Mouse (Mus musculus) bone marrow, adult 2 months (tissue): Measurements from ENCODE around the gene Bod1l. TPM values are rescaled to one million over a fixed set of nuclear protein-coding genes. Genes with fewer than 3 reads are reported as not detected.

Source experiments
- H3K27ac ChIP-seq: fragments of 200-500 bp; 2 replicates; pipeline ENCODE4 v1.5.1; 2012; ENCODE audit warnings: low read depth, mild to moderate bottlenecking, control low read depth, inconsistent platforms, low read length; ENCODE audit not compliant: control insufficient read depth, poor library complexity, insufficient read depth
- H3K4me1 ChIP-seq: fragments of 200-500 bp; 2 replicates; pipeline ENCODE4 v1.6.1; 2011; ENCODE audit warnings: low read length; ENCODE audit not compliant: control insufficient read depth, insufficient read depth
- H3K4me3 ChIP-seq: fragments of 200-500 bp; replicated peaks from 2 replicates; pipeline ENCODE3; 2011; ENCODE audit warnings: mild to moderate bottlenecking, low read depth, low read length, control low read depth; ENCODE audit not compliant: control insufficient read depth
- CTCF ChIP-seq: fragments of 200-500 bp; IDR thresholded peaks from 2 replicates; pipeline ENCODE4 v1.5.1; 2011; ENCODE audit warnings: low read length, control low read depth; ENCODE audit not compliant: control insufficient read depth, insufficient read depth
- POLR2A ChIP-seq: fragments of 200-500 bp; IDR thresholded peaks from 2 replicates; pipeline ENCODE4 v1.6.1; 2011; ENCODE audit warnings: low read depth, mild to moderate bottlenecking, control low read depth, low read length, borderline replicate concordance; ENCODE audit not compliant: control insufficient read depth
- WGBS: fragments of 180-500 bp; shearing (Covaris S2); methylation state at CpG from one replicate; pipeline ENCODE4 v1.1.7; 2018; 5-methylcytosine and 5-hydroxymethylcytosine counted together
- polyA plus RNA-seq: library from polyadenylated mRNA; stranded (reverse); fragments of >200 nt; gene quantifications from 2 replicates; pipeline ENCODE4 v1.2.4, GENCODE M21; 2011; ENCODE audit warnings: low replicate concordance; ENCODE audit not compliant: missing spikeins, insufficient read depth, insufficient read length

The Bod1l gene
- polyA plus RNA-seq, 1 experiment = 34.7 TPM

- Histone ChIP-seq H3K4me3 (no peak overlapping the region), H3K27ac (no peak overlapping the region), H3K4me1 (no peaks in the 10 kb centered on the region)
- TF ChIP-seq CTCF (no peak), POLR2A (no peak)
- WGBS = 9% methylated on average over 14 of the region's 14 CpGs
Observed at GRCm38 (mm10) chr5:41765626-41766405, 78.3 kb downstream of the Bod1l start.

DNA sequence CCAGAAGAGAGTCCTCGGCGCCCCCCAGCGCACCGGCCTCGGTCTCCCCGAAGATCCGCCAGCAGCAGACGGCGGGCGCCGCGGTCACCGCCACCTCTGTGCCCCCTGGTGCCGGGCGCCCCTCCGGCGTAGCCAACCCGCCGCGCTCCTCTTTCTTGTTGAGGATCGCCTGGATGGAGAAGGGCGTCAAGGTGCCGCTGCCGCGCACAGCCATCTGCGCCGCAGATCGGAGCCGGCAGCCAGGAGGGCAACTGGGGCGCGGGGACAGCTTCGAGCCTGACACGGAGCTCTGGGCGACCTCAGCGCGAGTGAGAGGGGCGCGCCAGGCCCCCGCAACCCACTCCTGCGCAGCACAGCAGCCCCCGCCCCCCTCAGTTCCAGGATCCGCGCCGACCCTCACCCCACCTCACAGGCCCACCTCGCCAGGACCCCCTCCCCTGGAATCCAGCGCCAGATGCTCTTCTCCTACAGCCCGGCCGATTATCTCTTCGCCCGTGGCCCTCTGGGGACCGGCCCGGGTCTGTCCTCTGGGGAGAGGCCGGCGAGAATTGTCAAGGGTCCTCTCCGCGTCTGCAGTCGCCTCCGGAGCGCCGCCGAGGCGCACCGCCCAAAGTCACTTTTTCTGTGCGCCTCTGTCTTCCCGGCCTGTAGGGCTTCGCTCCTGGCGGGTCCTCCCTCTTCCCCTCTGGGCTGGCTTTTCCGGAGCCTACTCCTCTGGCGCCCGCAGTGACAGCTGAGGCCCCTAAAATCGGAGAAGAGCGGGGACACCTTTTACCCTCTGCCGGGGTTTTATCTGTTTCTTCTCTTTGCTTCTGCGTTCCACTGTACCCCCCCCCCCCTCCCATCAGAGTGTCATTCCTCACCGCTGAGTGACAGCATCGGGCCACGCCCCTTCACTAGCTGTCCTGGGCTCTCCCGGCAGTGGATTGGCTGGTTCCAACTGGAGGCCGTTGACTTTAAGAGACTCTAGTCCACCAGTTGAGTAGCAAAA is 80.1 kb downstream of the Bod1l start, which contains the start of gene Nkx3-2:
Gene Nkx3-2 (minus strand): TSS at position 771 of the 991 bp plus-strand sequence.
- Histone ChIP-seq H3K4me3 (no peak within 1 kb of the TSS), H3K4me1 (no peaks in the 10 kb centered on the region), H3K27ac (no peak within 1 kb of the TSS; the same call in 1 of the 2 replicates)
- TF ChIP-seq CTCF (no peak), POLR2A (no peak; the same call in 1 of the 2 replicates)
- WGBS = 2% methylated on average over 78 of the region's 79 CpGs

DNA sequence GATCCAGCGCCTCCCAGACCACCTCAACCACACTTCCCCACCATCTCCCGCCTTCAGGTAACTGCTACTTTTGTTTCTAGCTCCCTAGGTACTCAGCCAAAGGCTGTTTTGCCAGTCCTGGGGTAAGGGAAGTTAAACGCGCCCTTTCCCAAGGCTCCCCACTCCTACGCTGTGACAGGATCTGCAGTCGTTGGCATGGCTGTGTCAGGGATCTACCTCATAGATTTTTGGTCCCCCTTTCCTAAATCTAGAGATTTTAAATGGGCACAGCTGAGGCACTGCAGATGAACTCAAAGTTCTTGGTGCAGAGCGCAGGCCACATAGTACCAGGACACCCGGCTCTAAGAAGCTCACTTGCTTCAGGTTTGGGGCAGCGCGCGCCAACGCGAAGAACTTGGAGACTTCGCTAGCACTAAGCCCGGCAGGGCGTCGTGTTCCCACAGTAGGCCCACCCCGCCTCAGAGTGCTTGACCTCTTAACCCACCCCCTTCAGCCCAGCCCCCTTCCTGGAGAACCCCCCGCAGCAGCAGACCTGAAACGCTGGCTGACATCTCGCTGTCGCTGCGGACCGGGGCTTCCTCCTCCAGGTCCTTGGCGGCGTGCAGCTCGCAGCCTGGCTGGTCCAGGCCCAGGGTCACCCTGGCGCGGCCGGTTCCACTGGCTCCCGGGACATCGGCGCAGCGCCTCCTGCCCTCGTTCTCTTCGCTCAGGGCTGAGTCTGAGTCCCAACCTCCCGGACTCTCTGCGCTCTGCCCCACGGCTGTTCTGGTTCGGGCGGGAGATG is 81.0 kb downstream of the Bod1l start:
- 3% methylated on average over 41 of the region's 41 CpGs for WGBS
- no peaks in the 10 kb centered on the region for H3K4me1 ChIP-seq
- H3K4me3 ChIP-seq = no peak overlapping the region
- no peak overlapping the region; the same call in 1 of the 2 replicates for H3K27ac ChIP-seq
- TF ChIP-seq POLR2A (no peak; the same call in 1 of the 2 replicates), CTCF (no peak)

- TF ChIP-seq POLR2A = no peak
- no peak for TF ChIP-seq CTCF
- 2% methylated on average over 27 of the region's 27 CpGs for WGBS
- no peak overlapping the region for H3K27ac ChIP-seq
- no peak overlapping the region for H3K4me3 ChIP-seq
- H3K4me1 ChIP-seq = no peaks in the 10 kb centered on the region
Observed at GRCm38 (mm10) chr5:41762141-41762946, 81.8 kb downstream of the Bod1l start.

- no peak for TF ChIP-seq POLR2A
- no peak for TF ChIP-seq CTCF
- 2% methylated on average over 56 of the region's 56 CpGs for WGBS
- Histone ChIP-seq H3K4me3 (no peak overlapping the region), H3K27ac (no peak overlapping the region), H3K4me1 (no peaks in the 10 kb centered on the region)
Observed at GRCm38 (mm10) chr5:41761509-41762140, 82.5 kb downstream of the Bod1l start.

DNA sequence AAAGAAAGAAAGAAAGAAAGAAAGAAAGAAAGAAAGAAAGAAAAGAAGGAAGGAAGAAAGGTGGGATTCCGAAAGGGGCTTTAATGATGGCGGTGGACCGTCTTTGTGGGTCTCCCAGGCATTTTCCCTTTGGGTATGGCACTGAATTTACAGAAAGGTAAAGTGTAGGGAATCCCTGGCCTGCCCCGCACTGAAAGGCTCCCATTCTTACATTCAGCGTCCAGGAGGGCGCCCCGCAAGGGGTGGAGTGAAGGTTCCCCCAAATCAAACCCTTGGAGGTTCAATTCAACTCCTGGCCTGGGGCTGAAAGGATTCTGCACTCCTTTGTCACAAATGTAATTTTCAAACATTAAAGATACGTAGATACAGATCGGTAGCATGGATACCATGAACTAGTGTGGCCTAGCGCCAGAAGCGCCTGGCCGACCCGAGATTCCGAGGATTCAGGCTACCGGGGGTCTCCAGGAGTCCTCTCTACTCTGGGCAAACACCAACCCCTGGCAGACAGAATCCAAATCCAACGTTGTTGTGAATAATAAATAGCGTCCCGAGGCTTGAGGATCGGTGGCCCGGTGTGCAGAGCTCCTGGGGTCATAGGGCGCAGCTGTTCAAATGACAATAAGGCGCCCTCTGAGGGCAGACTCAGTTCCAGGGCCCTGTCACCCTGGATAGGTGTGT is 83.1 kb downstream of the Bod1l start:
- 14% methylated on average over 22 of the region's 22 CpGs for WGBS
- Histone ChIP-seq H3K4me3 (no peak overlapping the region), H3K4me1 (no peaks in the 10 kb centered on the region), H3K27ac (no peak overlapping the region)
- TF ChIP-seq CTCF = no peak

DNA sequence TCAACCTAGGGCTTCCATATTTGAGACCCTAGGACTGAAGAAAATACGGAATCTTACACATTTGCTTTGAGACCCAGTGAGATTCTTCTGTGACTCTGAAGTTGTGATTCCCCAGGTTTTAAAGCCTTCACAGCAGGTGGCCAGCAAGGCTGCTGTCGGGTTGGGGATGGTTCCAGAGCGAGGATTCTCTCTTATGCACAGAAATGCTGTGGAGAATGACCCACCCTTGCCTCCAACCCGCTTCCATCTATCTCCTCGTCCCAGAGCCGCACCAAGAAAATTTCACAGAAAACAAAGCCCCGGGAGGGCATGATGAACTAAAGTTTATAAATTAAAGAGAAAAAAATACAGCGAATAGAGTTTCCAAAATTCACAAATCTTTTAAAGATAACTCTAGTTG is 84.0 kb downstream of the Bod1l start:
- H3K4me3 ChIP-seq = no peak overlapping the region
- no peaks in the 10 kb centered on the region for H3K4me1 ChIP-seq
- TF ChIP-seq CTCF (no peak), POLR2A (no peak)
- no peak overlapping the region for H3K27ac ChIP-seq
- 12% methylated on average over 8 of the region's 8 CpGs for WGBS
